Mouse (Mus musculus) heart, embryonic 14.5 days (tissue): ENCODE results near the gene Apol7e. TPM values are rescaled to one million over a fixed set of nuclear protein-coding genes. Genes with fewer than 3 reads are reported as not detected.
A peak's percentile ranks its signal among the peaks of the same experiment; 100 is the strongest.
"Not testable (repeated sequence)": the region's sequence is repeated elsewhere in the genome, so short reads cannot be mapped to it uniquely, and the experiment has no call there.

ENCODE experiments used
- ATAC-seq: fragments of 200-750 bp; cut with Nextera tagmentation; 2 replicates; pipeline ENCODE4 v1.8.0; 2017; ENCODE audit warnings: low read depth, moderate TSS enrichment; ENCODE audit not compliant: insufficient number of reproducible peaks, insufficient read depth, low FRiP score
- H3K27ac ChIP-seq, 2 experiments: fragments of 200-500 bp in 1 of 2; fragments of 300-500 bp in 1 of 2; sonication (generic) in 1 of 2; replicated peaks in 1 of 2; 2 replicates each; pipeline ENCODE4 v1.5.1; 2012 to 2014; ENCODE audit warnings: low read depth in 2 of 2, low read length in 2 of 2, control low read depth in 1 of 2, mild to moderate bottlenecking in 1 of 2, mixed read lengths in 1 of 2; ENCODE audit not compliant: control insufficient read depth in 1 of 2, insufficient read depth in 1 of 2
- H3K27me3 ChIP-seq: fragments of 300-500 bp; sonication (generic); 2 replicates; pipeline ENCODE4 v1.6.1; 2014; ENCODE audit warnings: mild to moderate bottlenecking, low read length, control low read depth; ENCODE audit not compliant: control insufficient read depth, insufficient read depth
- H3K36me3 ChIP-seq: fragments of 300-500 bp; sonication (generic); 2 replicates; pipeline ENCODE4 v1.6.1; 2014; ENCODE audit warnings: mild to moderate bottlenecking, control low read depth, low read length, mixed read lengths; ENCODE audit not compliant: control insufficient read depth, insufficient read depth
- H3K4me1 ChIP-seq, 2 experiments: fragments of 200-500 bp in 1 of 2; fragments of 300-500 bp in 1 of 2; sonication (generic) in 1 of 2; 2 replicates each; pipeline ENCODE4 v1.6.1; 2012 to 2014; ENCODE audit warnings: low read length in 2 of 2, control low read depth in 1 of 2, mixed read lengths in 1 of 2; ENCODE audit not compliant: control insufficient read depth in 2 of 2, insufficient read depth in 2 of 2
- H3K4me2 ChIP-seq: fragments of 300-500 bp; sonication (generic); 2 replicates; pipeline ENCODE4 v1.6.1; 2014; ENCODE audit warnings: mild to moderate bottlenecking, low read length
- H3K4me3 ChIP-seq, 2 experiments: fragments of 200-500 bp in 1 of 2; fragments of 300-500 bp in 1 of 2; sonication (generic) in 1 of 2; 2 replicates each; pipeline ENCODE4 v1.5.1; 2012 to 2014; ENCODE audit warnings: low read length in 2 of 2, mild to moderate bottlenecking in 2 of 2, control low read depth in 1 of 2, low read depth in 1 of 2, moderate library complexity in 1 of 2; ENCODE audit not compliant: control insufficient read depth in 1 of 2, insufficient read depth in 1 of 2
- H3K9ac ChIP-seq: fragments of 300-500 bp; sonication (generic); 2 replicates; pipeline ENCODE4 v1.6.1; 2014; ENCODE audit warnings: mild to moderate bottlenecking, low read length
- H3K9me3 ChIP-seq: fragments of 300-500 bp; sonication (generic); 2 replicates; pipeline ENCODE4 v1.6.1; 2016; ENCODE audit warnings: low read length, control low read depth; ENCODE audit not compliant: control insufficient read depth
- WGBS: fragments of 180-500 bp; shearing (Covaris S2); extraction: QIAGEN DNeasy Blood & Tissue Kit; methylation state at CpG from one replicate; pipeline ENCODE4 v1.1.7; 2014; 5-methylcytosine and 5-hydroxymethylcytosine counted together
- polyA plus RNA-seq: library from polyadenylated mRNA; unstranded; fragments of >200 nt; fragmentation: Nextera tagmentation; extraction: Ambion mirVana; gene quantifications from 2 replicates; pipeline ENCODE4 v1.2.1, GENCODE M21; 2014

Gene Apol7e
- 0.08 TPM in 1 of 2 replicates, not detected in the other for polyA plus RNA-seq

GRCm38 (mm10) chr15:77698656-77699055 is at the start of gene Apol7e:
Gene Apol7e (plus strand): TSS chr15:77698857.
- 63% methylated on average over 4 of the region's 4 CpGs for WGBS
- H3K4me2 ChIP-seq, ATAC-seq, H3K9ac ChIP-seq, H3K9me3 ChIP-seq, H3K4me1 ChIP-seq, H3K27me3 ChIP-seq, H3K27ac ChIP-seq, H3K36me3 ChIP-seq, H3K4me3 ChIP-seq: not testable (repeated sequence)

- not testable (repeated sequence) for H3K27me3 ChIP-seq, H3K4me1 ChIP-seq, H3K9ac ChIP-seq, H3K4me3 ChIP-seq, ATAC-seq, H3K27ac ChIP-seq, H3K36me3 ChIP-seq, H3K9me3 ChIP-seq, H3K4me2 ChIP-seq
Measured at GRCm38 (mm10) chr15:77651143-77651542, 47.5 kb upstream of the Apol7e start.

- H3K9me3 ChIP-seq, H3K4me2 ChIP-seq, H3K36me3 ChIP-seq, H3K9ac ChIP-seq, H3K4me3 ChIP-seq, H3K4me1 ChIP-seq, ATAC-seq, H3K27ac ChIP-seq, H3K27me3 ChIP-seq: not testable (repeated sequence)
- WGBS, result 74% methylated on average over 1 of the region's 1 CpGs
Measured at GRCm38 (mm10) chr15:77659773-77660172, 38.9 kb upstream of the Apol7e start.

- not testable (repeated sequence) for ATAC-seq, H3K9me3 ChIP-seq, H3K36me3 ChIP-seq, H3K4me2 ChIP-seq, H3K27me3 ChIP-seq, H3K4me3 ChIP-seq, H3K9ac ChIP-seq, H3K27ac ChIP-seq, H3K4me1 ChIP-seq
- 77% methylated on average over 2 of the region's 2 CpGs for WGBS
Measured at GRCm38 (mm10) chr15:77661841-77662240, 36.8 kb upstream of the Apol7e start.

- H3K27me3 ChIP-seq, H3K4me2 ChIP-seq, ATAC-seq, H3K9me3 ChIP-seq, H3K4me1 ChIP-seq, H3K36me3 ChIP-seq, H3K4me3 ChIP-seq, H3K27ac ChIP-seq, H3K9ac ChIP-seq: not testable (repeated sequence)
- WGBS, result 53% methylated on average over 1 of the region's 1 CpGs
Measured at GRCm38 (mm10) chr15:77674081-77674480, 24.6 kb upstream of the Apol7e start.

GRCm38 (mm10) chr15:77683944-77684343 is 14.7 kb upstream of the Apol7e start:
- ATAC-seq, H3K9ac ChIP-seq, H3K4me1 ChIP-seq, H3K27ac ChIP-seq, H3K4me3 ChIP-seq, H3K27me3 ChIP-seq, H3K36me3 ChIP-seq, H3K4me2 ChIP-seq, H3K9me3 ChIP-seq: not testable (repeated sequence)
- 14% methylated on average over 7 of the region's 11 CpGs for WGBS

GRCm38 (mm10) chr15:77691532-77692311 is 6.9 kb upstream of the Apol7e start:
- H3K9me3 ChIP-seq, H3K27ac ChIP-seq: not testable (repeated sequence)
- H3K4me2 ChIP-seq, result peak overlapping the region; percentile 63

More at GRCm38 (mm10) chr15:77691532-77692311, 6.9 kb upstream of the Apol7e start:
- Histone ChIP-seq H3K9ac (peak overlapping the region; percentile 58), H3K4me3 (peak overlapping the region; percentile 26 to 28)
- not testable (repeated sequence) for H3K27me3 ChIP-seq, H3K36me3 ChIP-seq, ATAC-seq, H3K4me1 ChIP-seq
- WGBS, result 10% methylated on average over 19 of the region's 20 CpGs
